Mouse (Mus musculus) neutrophil, adult 65 days (primary cell): ENCODE data around the gene Mt1. TPM values are rescaled to one million over a fixed set of nuclear protein-coding genes. Genes with fewer than 3 reads are reported as not detected.

Experiments
- total RNA-seq: library from RNA; stranded (reverse); gene quantifications from 2 replicates; pipeline ENCODE4 v1.2.4, GENCODE M21; 2023

The Mt1 gene
- total RNA-seq: 38.1 and 47.4 TPM in 2 replicates

GRCm38 (mm10) chr8:94178857-94179712 lies at the start of gene Mt1:
Gene Mt1 (plus strand): TSS chr8:94179082.

GRCm38 (mm10) chr8:94136933-94137332 lies 41.9 kb upstream of the Mt1 start, which contains the start of gene Mt4:
Gene Mt4 (plus strand): TSS chr8:94137197.

GRCm38 (mm10) chr8:94152513-94153300 lies 26.2 kb upstream of the Mt1 start, which contains the start of gene Mt3:
Gene Mt3 (plus strand): TSS chr8:94152607.

GRCm38 (mm10) chr8:94172075-94172808 lies 6.6 kb upstream of the Mt1 start, which contains the start of gene Mt2:
Gene Mt2 (plus strand): TSS chr8:94172664.

GRCm38 (mm10) chr8:94214252-94215173 lies 35.6 kb downstream of the Mt1 start, which contains the start of gene Nup93:
Gene Nup93 (plus strand): TSS chr8:94214564.

Other genes with a start within 250 kb of the Mt1 start
- gene Amfr, start 166.2 kb upstream of the Mt1 start, total RNA-seq: 109 and 133 TPM in 2 replicates
- gene Nudt21, start 142.1 kb upstream of the Mt1 start, total RNA-seq: 26.4 and 36.3 TPM in 2 replicates
- 6.3 and 8.1 TPM in 2 replicates for gene Ogfod1, start 141.9 kb upstream of the Mt1 start, total RNA-seq
- gene Bbs2, start 80.2 kb upstream of the Mt1 start, total RNA-seq: 1.3 and 3.7 TPM in 2 replicates
- gene Mt4, start 41.9 kb upstream of the Mt1 start, total RNA-seq: not detected in 2 replicates
- not detected in 2 replicates for gene Mt3, start 26.5 kb upstream of the Mt1 start, total RNA-seq
- gene Mt2, start 6.4 kb upstream of the Mt1 start, total RNA-seq: 2.6 and 3.3 TPM in 2 replicates
- gene Nup93, start 35.5 kb downstream of the Mt1 start, total RNA-seq: 13.7 and 17.6 TPM in 2 replicates
- gene Slc12a3, start 150.1 kb downstream of the Mt1 start, total RNA-seq: 2.1 and 2.7 TPM in 2 replicates
- gene Herpud1, start 207.4 kb downstream of the Mt1 start, total RNA-seq: 200 and 227 TPM in 2 replicates